Mouse (Mus musculus) liver, embryonic 14.5 days (tissue): ENCODE measurements around the gene Cyth4. TPM values are rescaled to one million over a fixed set of nuclear protein-coding genes. Genes with fewer than 3 reads are reported as not detected.

Experiments used
- ATAC-seq: fragments of 200-750 bp; cut with Nextera tagmentation; 2 replicates; pipeline ENCODE4 v1.8.0; 2017; ENCODE audit warnings: moderate number of reproducible peaks, mild to moderate bottlenecking, moderate library complexity; ENCODE audit not compliant: insufficient read depth
- DNase-seq, 3 experiments: peaks; one replicate each; pipeline ENCODE4 v3.0.0-alpha.2; 2012 to 2013; ENCODE audit warnings: low read depth in 3 of 3, low spot score in 3 of 3
- H3K27ac ChIP-seq: fragments of 300-500 bp; sonication (generic); 2 replicates; pipeline ENCODE4 v1.5.1; 2014; ENCODE audit warnings: moderate library complexity, mild to moderate bottlenecking, control low read depth, inconsistent platforms
- H3K27me3 ChIP-seq: fragments of 300-500 bp; sonication (generic); 2 replicates; pipeline ENCODE4 v1.6.1; 2014; ENCODE audit warnings: mild to moderate bottlenecking, low read length, moderate library complexity; ENCODE audit not compliant: control insufficient read depth, insufficient read depth
- H3K36me3 ChIP-seq: fragments of 300-500 bp; sonication (generic); replicated peaks from 2 replicates; pipeline ENCODE4 v1.6.1; 2014; ENCODE audit warnings: low read depth; ENCODE audit not compliant: control insufficient read depth, insufficient read depth
- H3K4me1 ChIP-seq, 2 experiments: fragments of 200-500 bp in 1 of 2; fragments of 300-500 bp in 1 of 2; sonication (generic) in 1 of 2; replicated peaks; 2 replicates each; pipeline ENCODE4 v1.6.1; 2012 to 2014; ENCODE audit warnings: antibody characterized with exemption in 1 of 2, inconsistent platforms in 1 of 2, low read length in 1 of 2; ENCODE audit not compliant: control insufficient read depth in 2 of 2, insufficient read depth in 2 of 2
- H3K4me2 ChIP-seq: fragments of 300-500 bp; sonication (generic); 2 replicates; pipeline ENCODE4 v1.6.1; 2014; ENCODE audit warnings: low read depth, mild to moderate bottlenecking, control low read depth, moderate library complexity
- H3K4me3 ChIP-seq, 2 experiments: fragments of 200-500 bp in 1 of 2; fragments of 300-500 bp in 1 of 2; sonication (generic) in 1 of 2; 2 replicates each; pipeline ENCODE4 v1.5.1; 2012 to 2014; ENCODE audit warnings: low read depth in 2 of 2, low read length in 2 of 2, mild to moderate bottlenecking in 2 of 2, control low read depth in 1 of 2, inconsistent platforms in 1 of 2, moderate library complexity in 1 of 2; ENCODE audit not compliant: insufficient read depth in 1 of 2
- H3K9ac ChIP-seq: fragments of 300-500 bp; sonication (generic); replicated peaks from 2 replicates; pipeline ENCODE4 v1.6.1; 2014; ENCODE audit warnings: mild to moderate bottlenecking, control low read depth, moderate library complexity
- H3K9me3 ChIP-seq: fragments of 300-500 bp; sonication (generic); 2 replicates; pipeline ENCODE4 v1.6.1; 2016; ENCODE audit warnings: low read length, mixed read lengths; ENCODE audit not compliant: control insufficient read depth
- CTCF ChIP-seq: IDR thresholded peaks from 2 replicates; pipeline ENCODE4 v1.5.1; 2016; ENCODE audit warnings: antibody characterized with exemption, low read depth, control low read depth
- EP300 ChIP-seq: IDR thresholded peaks from 2 replicates; pipeline ENCODE4 v1.6.1; 2016; ENCODE audit warnings: antibody characterized with exemption, low read depth
- WGBS: fragments of 180-500 bp; shearing (Covaris S2); extraction: QIAGEN DNeasy Blood & Tissue Kit; methylation state at CpG from one replicate; pipeline ENCODE4 v1.1.7; 2014; ENCODE audit not compliant: insufficient replicate concordance; 5-methylcytosine and 5-hydroxymethylcytosine counted together
- polyA plus RNA-seq, 2 experiments: library from polyadenylated mRNA; depleted of rRNA in 1 of 2; stranded (reverse) in 1 of 2; unstranded in 1 of 2; fragments of >200 nt; fragmentation: Nextera tagmentation in 1 of 2; extraction: Ambion mirVana in 1 of 2; gene quantifications; 2 replicates each; pipeline versions ENCODE4 v1.2.1 to v1.2.3; 2012 to 2014

Gene Cyth4
- polyA plus RNA-seq, 2 experiments: 4.3 to 7.6 TPM

DNA sequence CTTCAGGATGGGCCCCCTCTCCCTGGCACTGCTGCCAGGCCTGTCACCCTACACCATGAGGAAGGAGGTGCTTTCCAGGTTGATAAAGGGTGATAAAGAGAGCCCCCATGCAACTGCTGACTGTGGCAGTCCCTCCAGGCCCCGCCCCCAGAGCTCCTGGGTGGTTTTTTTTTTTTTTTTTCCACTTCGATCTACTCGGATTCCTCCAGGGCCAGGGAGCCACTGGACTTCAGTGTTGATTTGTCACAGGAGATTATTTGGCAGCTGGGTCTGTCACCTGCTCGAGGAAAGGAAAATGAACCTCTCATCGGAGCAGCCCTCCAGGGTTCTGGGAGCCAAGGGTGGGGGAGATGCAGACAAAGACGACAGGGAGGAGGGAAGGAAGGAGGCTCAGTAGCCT lies 46.8 kb downstream of the Cyth4 start:
- DNase-seq: no peak
- H3K36me3 ChIP-seq: no peaks in the 10 kb centered on the region
- no peak overlapping the region for H3K4me3 ChIP-seq
- no peak for ATAC-seq
- no peak for TF ChIP-seq EP300
- TF ChIP-seq CTCF: no peak
- H3K27me3 ChIP-seq: no peaks in the 10 kb centered on the region
- H3K9ac ChIP-seq: no peak overlapping the region
- H3K9me3 ChIP-seq: no peaks in the 10 kb centered on the region
- no peak overlapping the region for H3K27ac ChIP-seq
- no peaks in the 10 kb centered on the region for H3K4me1 ChIP-seq
- H3K4me2 ChIP-seq: no peak overlapping the region
- WGBS: 25% methylated on average over 6 of the region's 6 CpGs

GRCm38 (mm10) chr15:78644606-78645005 lies 47.8 kb downstream of the Cyth4 start:
- ATAC-seq (no peak), DNase-seq (no peak)
- H3K9ac ChIP-seq: no peak overlapping the region
- H3K4me3 ChIP-seq: no peak overlapping the region
- no peaks in the 10 kb centered on the region for H3K36me3 ChIP-seq
- no peaks in the 10 kb centered on the region for H3K27me3 ChIP-seq
- no peak overlapping the region for H3K4me2 ChIP-seq
- 33% methylated on average over 8 of the region's 8 CpGs for WGBS
- H3K9me3 ChIP-seq: no peaks in the 10 kb centered on the region
- no peak overlapping the region for H3K27ac ChIP-seq
- H3K4me1 ChIP-seq: no peaks in the 10 kb centered on the region
- TF ChIP-seq CTCF: no peak
- no peak for TF ChIP-seq EP300

DNA sequence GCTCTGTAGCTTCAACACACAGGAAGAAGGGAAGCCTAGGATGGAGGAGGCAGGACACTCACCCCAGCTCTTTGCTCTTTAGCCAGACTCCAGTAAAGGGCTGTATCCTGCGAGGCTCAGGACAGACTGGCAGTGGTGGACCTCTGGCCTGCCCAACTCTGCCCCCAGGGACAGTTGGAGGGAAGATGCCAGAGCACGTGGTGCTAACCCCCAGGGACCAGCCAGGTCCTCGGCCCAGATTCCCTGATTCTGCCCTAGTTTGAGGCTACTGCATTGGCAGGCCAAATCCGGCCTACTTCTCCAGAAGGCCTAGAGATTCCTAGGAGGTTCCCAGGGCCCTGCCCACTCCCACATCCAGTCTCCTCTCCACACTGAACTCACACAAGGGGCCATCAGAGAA lies 50.9 kb downstream of the Cyth4 start:
- H3K27me3 ChIP-seq: no peaks in the 10 kb centered on the region
- WGBS: 43% methylated on average over 4 of the region's 4 CpGs

DNA sequence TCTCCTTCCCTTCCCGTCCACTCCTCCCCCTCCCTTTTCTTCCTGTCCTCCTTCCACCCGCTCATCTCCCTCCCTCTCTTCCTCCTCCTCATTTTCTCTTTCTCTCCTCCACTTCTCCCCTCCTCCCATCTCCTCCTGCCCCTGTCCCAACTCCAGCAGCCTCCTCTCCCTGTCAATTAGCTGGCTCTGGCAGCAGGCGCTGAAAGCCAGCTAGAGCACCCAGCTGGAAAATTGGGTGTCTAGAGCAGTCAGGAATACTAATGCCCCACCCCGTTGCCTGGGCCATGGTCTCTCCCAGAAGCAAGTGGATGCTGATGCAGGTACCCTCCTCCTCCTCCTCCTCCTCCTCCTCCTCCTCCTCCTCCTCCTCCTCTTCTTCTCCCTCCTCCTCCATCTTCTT lies 54.3 kb downstream of the Cyth4 start:
- H3K4me1 ChIP-seq: no peaks in the 10 kb centered on the region
- no peak overlapping the region for H3K4me2 ChIP-seq
- no peak for ATAC-seq
- H3K27ac ChIP-seq: no peak overlapping the region
- no peaks in the 10 kb centered on the region for H3K36me3 ChIP-seq
- no peak for DNase-seq
- H3K9ac ChIP-seq: no peak overlapping the region
- H3K27me3 ChIP-seq: no peaks in the 10 kb centered on the region
- no peaks in the 10 kb centered on the region for H3K9me3 ChIP-seq
- H3K4me3 ChIP-seq: no peak overlapping the region
- 30% methylated on average over 4 of the region's 4 CpGs for WGBS
- no peak for TF ChIP-seq EP300
- no peak for TF ChIP-seq CTCF

More for the DNA sequence above, 50.9 kb downstream of the Cyth4 start:
- TF ChIP-seq EP300: no peak
- no peak for TF ChIP-seq CTCF
- DNase-seq (no peak), ATAC-seq (no peak)
- no peak overlapping the region for H3K9ac ChIP-seq
- H3K4me2 ChIP-seq: no peak overlapping the region
- H3K4me1 ChIP-seq: no peaks in the 10 kb centered on the region
- no peak overlapping the region for H3K4me3 ChIP-seq
- no peaks in the 10 kb centered on the region for H3K36me3 ChIP-seq
- H3K9me3 ChIP-seq: no peaks in the 10 kb centered on the region
- H3K27ac ChIP-seq: no peak overlapping the region

DNA sequence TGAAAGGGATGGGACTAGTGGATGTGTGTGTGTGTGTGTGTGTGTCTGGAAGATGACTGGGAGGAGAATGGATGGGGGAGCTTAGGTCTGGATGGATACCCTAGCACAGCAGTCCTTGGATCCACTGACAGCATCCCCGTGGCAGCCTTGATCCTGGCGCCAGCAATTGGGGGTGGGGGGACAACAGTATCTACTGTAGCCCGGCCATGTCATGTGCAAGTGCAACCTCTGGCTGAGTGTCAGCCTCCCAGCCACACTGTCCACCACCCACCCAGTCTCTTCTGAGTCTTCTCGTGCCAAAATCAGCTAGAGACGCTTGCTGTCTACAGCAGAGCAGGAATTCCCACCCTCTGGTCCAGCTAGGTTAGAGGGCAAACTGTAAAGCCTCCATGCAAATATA lies 67.4 kb downstream of the Cyth4 start:
- 50% methylated on average over 5 of the region's 5 CpGs for WGBS
- H3K4me1 ChIP-seq: no peaks in the 10 kb centered on the region
- TF ChIP-seq EP300: no peak
- no peak for TF ChIP-seq CTCF
- no peak overlapping the region for H3K4me3 ChIP-seq
- no peak for DNase-seq
- no peak for ATAC-seq
- H3K9ac ChIP-seq: no peak overlapping the region
- no peaks in the 10 kb centered on the region for H3K36me3 ChIP-seq
- no peaks in the 10 kb centered on the region for H3K9me3 ChIP-seq
- no peak overlapping the region for H3K27ac ChIP-seq
- H3K4me2 ChIP-seq: no peak overlapping the region
- H3K27me3 ChIP-seq: no peaks in the 10 kb centered on the region
